Mouse (Mus musculus) limb, embryonic 11.5 days (tissue): ENCODE data around the gene Tenm2. TPM values are rescaled to one million over a fixed set of nuclear protein-coding genes. Genes with fewer than 3 reads are reported as not detected.

Experiments used
- ATAC-seq: fragments of 200-750 bp; cut with Nextera tagmentation; 2 replicates; pipeline ENCODE4 v1.8.0; 2017; ENCODE audit warnings: low read depth; ENCODE audit not compliant: insufficient number of reproducible peaks, low FRiP score, low TSS enrichment
- DNase-seq: peaks from one replicate; pipeline ENCODE4 v3.0.0-alpha.2; 2015; ENCODE audit warnings: low spot score
- H3K27ac ChIP-seq: fragments of 300-500 bp; sonication (generic); replicated peaks from 2 replicates; pipeline ENCODE4 v1.5.1; 2014; ENCODE audit warnings: low read depth, mild to moderate bottlenecking, low read length
- H3K27me3 ChIP-seq: fragments of 300-500 bp; sonication (generic); 2 replicates; pipeline ENCODE4 v1.6.1; 2014; ENCODE audit warnings: mild to moderate bottlenecking, low read length, mixed read lengths; ENCODE audit not compliant: control insufficient read depth, insufficient read depth
- H3K36me3 ChIP-seq: fragments of 300-500 bp; sonication (generic); 2 replicates; pipeline ENCODE4 v1.6.1; 2014; ENCODE audit warnings: mild to moderate bottlenecking, low read length, moderate library complexity, mixed read lengths; ENCODE audit not compliant: control insufficient read depth, insufficient read depth
- H3K4me1 ChIP-seq: fragments of 300-500 bp; sonication (generic); 2 replicates; pipeline ENCODE4 v1.6.1; 2014; ENCODE audit warnings: low read length, mixed read lengths; ENCODE audit not compliant: control insufficient read depth, insufficient read depth
- H3K4me2 ChIP-seq: fragments of 300-500 bp; sonication (generic); 2 replicates; pipeline ENCODE4 v1.6.1; 2014; ENCODE audit warnings: low read depth, mild to moderate bottlenecking, moderate library complexity; ENCODE audit not compliant: severe bottlenecking
- H3K4me3 ChIP-seq: fragments of 300-500 bp; sonication (generic); 2 replicates; pipeline ENCODE4 v1.5.1; 2014; ENCODE audit warnings: low read depth, low read length
- H3K9ac ChIP-seq: fragments of 300-500 bp; sonication (generic); 2 replicates; pipeline ENCODE4 v1.6.1; 2014; ENCODE audit warnings: mild to moderate bottlenecking, low read length
- H3K9me3 ChIP-seq: fragments of 300-500 bp; sonication (generic); 2 replicates; pipeline ENCODE4 v1.6.1; 2016; ENCODE audit warnings: low read length; ENCODE audit not compliant: control insufficient read depth
- WGBS: fragments of 180-500 bp; shearing (Covaris S2); extraction: QIAGEN DNeasy Blood & Tissue Kit; methylation state at CpG from one replicate; pipeline ENCODE4 v1.1.7; 2014; 5-methylcytosine and 5-hydroxymethylcytosine counted together
- polyA plus RNA-seq: library from polyadenylated mRNA; unstranded; fragments of >200 nt; fragmentation: Nextera tagmentation; extraction: Ambion mirVana; gene quantifications from 2 replicates; pipeline ENCODE4 v1.2.1, GENCODE M21; 2014

Tenm2 gene
- polyA plus RNA-seq = 0.44 and 0.60 TPM in 2 replicates

- Histone ChIP-seq H3K9ac (peak within 1 kb of the TSS; percentile 70), H3K4me3 (peak within 1 kb of the TSS; percentile 67), H3K4me1 (no peaks in the 10 kb centered on the region), H3K36me3 (no peaks in the 10 kb centered on the region), H3K4me2 (peak within 1 kb of the TSS; percentile 66), H3K9me3 (no peaks in the 10 kb centered on the region), H3K27me3 (peaks cover 5% of the 10 kb centered on the region; the same call in 1 of the 2 replicates), H3K27ac (0 out of 2 replicates have a peak within 1 kb of the TSS, but pooled peaks have one; percentile 21)
- WGBS = under 1% methylated on average over 55 of the region's 59 CpGs
- DNase-seq (peak; percentile 78), ATAC-seq (peak; percentile 94)
Observed at GRCm38 (mm10) chr11:37235914-37236600, at the start of gene Tenm2. Tenm2 (minus strand) TSS chr11:37235964.

DNA sequence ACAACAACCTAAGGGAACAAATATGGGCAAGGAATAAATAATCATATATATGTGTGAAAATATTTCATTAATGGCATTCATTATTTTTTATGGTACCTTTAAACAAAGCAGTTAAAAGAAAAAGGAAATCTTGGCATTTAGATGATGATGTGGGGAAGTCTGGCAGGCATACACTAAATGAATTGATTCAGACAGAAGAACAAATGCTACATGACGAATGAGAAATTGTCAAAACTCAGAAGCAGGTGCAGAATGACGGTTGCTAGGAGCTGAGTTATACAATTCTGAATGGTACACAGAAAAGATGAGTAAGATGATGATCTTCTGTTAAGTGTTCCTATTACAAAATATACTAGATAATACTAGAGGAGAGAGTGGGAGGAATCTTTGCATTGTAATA lies 49.4 kb upstream of the Tenm2 start:
- 77% methylated on average over 2 of the region's 2 CpGs for WGBS
- Histone ChIP-seq H3K9ac (no peak overlapping the region), H3K4me3 (no peak overlapping the region), H3K4me2 (no peak overlapping the region), H3K9me3 (no peaks in the 10 kb centered on the region), H3K4me1 (no peaks in the 10 kb centered on the region), H3K27me3 (no peaks in the 10 kb centered on the region), H3K36me3 (no peaks in the 10 kb centered on the region), H3K27ac (no peak overlapping the region)
- DNase-seq = no peak
- ATAC-seq = no peak

- Histone ChIP-seq H3K9me3 (no peaks in the 10 kb centered on the region), H3K36me3 (no peaks in the 10 kb centered on the region), H3K9ac (no peak overlapping the region), H3K4me1 (no peaks in the 10 kb centered on the region), H3K4me2 (no peak overlapping the region), H3K4me3 (no peak overlapping the region), H3K27ac (no peak overlapping the region), H3K27me3 (no peaks in the 10 kb centered on the region)
- ATAC-seq (no peak), DNase-seq (no peak)
- WGBS = 41% methylated on average over 2 of the region's 2 CpGs
Observed at GRCm38 (mm10) chr11:37248796-37249195, 13.0 kb upstream of the Tenm2 start.

- Histone ChIP-seq H3K27ac (no peak overlapping the region), H3K9me3 (no peaks in the 10 kb centered on the region), H3K36me3 (no peaks in the 10 kb centered on the region), H3K4me2 (peak overlapping the region; percentile 66), H3K9ac (peak overlapping the region; percentile 70), H3K27me3 (peaks cover 5% of the 10 kb centered on the region; the same call in 1 of the 2 replicates), H3K4me1 (no peaks in the 10 kb centered on the region), H3K4me3 (peak overlapping the region; percentile 67)
- 45% methylated on average over 7 of the region's 7 CpGs for WGBS
- DNase-seq = no peak
- ATAC-seq = no peak
Observed at GRCm38 (mm10) chr11:37237096-37237725, 1.4 kb upstream of the Tenm2 start.

DNA sequence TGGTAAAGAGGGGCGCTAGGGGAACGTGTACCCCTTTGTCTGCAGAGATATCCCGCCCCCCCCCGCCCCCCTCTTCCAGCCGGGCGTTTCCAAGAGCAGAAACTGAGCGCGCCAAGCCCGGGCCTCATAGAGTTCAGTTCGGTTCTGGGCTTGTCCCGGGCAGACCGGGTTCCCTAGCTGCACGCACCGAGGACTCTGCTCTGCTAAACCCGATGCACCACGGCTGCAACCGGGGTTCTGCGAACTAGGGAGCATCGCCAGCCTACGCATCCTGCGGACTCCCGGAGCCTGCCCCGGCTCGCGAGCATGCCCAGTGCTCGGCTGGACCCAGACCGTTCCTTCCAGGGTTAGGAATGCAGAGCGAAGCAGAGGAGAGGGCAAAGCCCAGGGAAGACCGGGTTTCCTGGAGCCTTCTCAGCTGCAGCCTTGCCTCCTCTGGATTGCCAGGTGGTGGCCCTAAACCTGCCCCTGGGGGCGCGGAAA lies 878 bp upstream of the Tenm2 start:
- H3K27ac ChIP-seq = 0 out of 2 replicates have a peak overlapping the region, but pooled peaks have one; percentile 21

DNA sequence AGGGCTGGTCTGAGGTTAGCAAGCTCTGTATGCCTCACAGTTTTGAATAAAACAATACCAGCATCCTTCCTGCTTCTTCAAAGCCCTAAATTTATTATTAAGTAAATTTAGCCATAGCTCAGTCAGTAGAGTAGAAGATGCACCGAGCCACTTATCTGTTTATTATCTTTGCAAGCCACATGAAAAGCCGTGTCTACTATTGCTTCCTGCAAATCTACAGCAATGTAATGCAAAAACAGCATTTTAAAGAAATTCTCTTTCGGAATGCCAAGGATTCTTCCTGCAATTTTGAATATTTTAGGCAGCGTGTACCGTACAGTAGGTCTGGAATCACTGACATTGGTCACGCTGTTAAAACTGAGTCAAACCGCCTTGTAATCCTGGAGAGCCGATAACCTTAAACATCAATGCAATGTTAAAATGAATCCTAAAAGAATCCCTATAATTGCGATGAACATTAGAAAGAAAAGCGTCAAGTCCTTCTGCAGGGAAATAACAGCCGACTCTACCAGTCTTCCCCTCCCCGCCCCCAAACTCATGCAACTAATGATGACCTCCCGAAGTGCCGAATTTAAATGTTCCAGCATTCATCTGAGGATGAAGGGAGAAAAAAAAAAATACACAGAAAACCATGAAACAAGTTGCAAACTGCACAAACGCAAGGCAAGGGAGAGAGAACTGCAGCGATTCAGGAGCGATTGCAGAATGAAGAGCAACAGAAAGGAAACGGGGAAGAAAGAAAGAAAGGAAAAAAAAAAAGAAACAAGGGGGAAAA lies 556 bp downstream of the Tenm2 start:
- Histone ChIP-seq H3K4me3 (peak overlapping the region; percentile 67), H3K9me3 (no peaks in the 10 kb centered on the region), H3K36me3 (no peaks in the 10 kb centered on the region), H3K4me1 (no peaks in the 10 kb centered on the region), H3K9ac (peak overlapping the region; percentile 70; the same call in 1 of the 2 replicates), H3K27ac (no peak overlapping the region), H3K27me3 (peaks cover 5% of the 10 kb centered on the region; the same call in 1 of the 2 replicates), H3K4me2 (peak overlapping the region; percentile 66)
- WGBS = 14% methylated on average over 18 of the region's 18 CpGs
- no peak for ATAC-seq
- DNase-seq = peak; percentile 28

More for the DNA sequence above, 878 bp upstream of the Tenm2 start:
- WGBS = 0% methylated on average over 27 of the region's 31 CpGs
- peak; percentile 77 for DNase-seq
- peak overlapping the region; percentile 66 for H3K4me2 ChIP-seq
- H3K4me3 ChIP-seq = peak overlapping the region; percentile 67
- peaks cover 5% of the 10 kb centered on the region; the same call in 1 of the 2 replicates for H3K27me3 ChIP-seq
- no peaks in the 10 kb centered on the region for H3K9me3 ChIP-seq
- no peaks in the 10 kb centered on the region for H3K36me3 ChIP-seq
- peak overlapping the region; percentile 70 for H3K9ac ChIP-seq
- no peaks in the 10 kb centered on the region for H3K4me1 ChIP-seq
- peak; percentile 83 for ATAC-seq

GRCm38 (mm10) chr11:37227404-37227803 lies 8.4 kb downstream of the Tenm2 start:
- no peak for ATAC-seq
- Histone ChIP-seq H3K27me3 (no peaks in the 10 kb centered on the region), H3K36me3 (no peaks in the 10 kb centered on the region), H3K27ac (no peak overlapping the region), H3K4me1 (no peaks in the 10 kb centered on the region), H3K4me2 (no peak overlapping the region), H3K4me3 (no peak overlapping the region), H3K9me3 (no peaks in the 10 kb centered on the region), H3K9ac (no peak overlapping the region)
- DNase-seq = no peak
- 69% methylated on average over 1 of the region's 1 CpGs for WGBS

GRCm38 (mm10) chr11:37226943-37227342 lies 8.8 kb downstream of the Tenm2 start:
- H3K4me3 ChIP-seq = no peak overlapping the region
- no peaks in the 10 kb centered on the region for H3K36me3 ChIP-seq

More at GRCm38 (mm10) chr11:37226943-37227342, 8.8 kb downstream of the Tenm2 start:
- Histone ChIP-seq H3K9me3 (no peaks in the 10 kb centered on the region), H3K27ac (no peak overlapping the region), H3K4me1 (no peaks in the 10 kb centered on the region), H3K9ac (no peak overlapping the region), H3K4me2 (no peak overlapping the region), H3K27me3 (no peaks in the 10 kb centered on the region)
- DNase-seq (no peak), ATAC-seq (no peak)
- 70% methylated on average over 10 of the region's 10 CpGs for WGBS
